Mouse (Mus musculus): ENCODE results near the gene Qprt.

The Qprt gene

GRCm38 (mm10) chr7:127121911-127122270, at the start of gene Qprt:
Qprt (minus strand) TSS chr7:127122226.
- peak; percentile 59 to 83 for DNase-seq

DNA sequence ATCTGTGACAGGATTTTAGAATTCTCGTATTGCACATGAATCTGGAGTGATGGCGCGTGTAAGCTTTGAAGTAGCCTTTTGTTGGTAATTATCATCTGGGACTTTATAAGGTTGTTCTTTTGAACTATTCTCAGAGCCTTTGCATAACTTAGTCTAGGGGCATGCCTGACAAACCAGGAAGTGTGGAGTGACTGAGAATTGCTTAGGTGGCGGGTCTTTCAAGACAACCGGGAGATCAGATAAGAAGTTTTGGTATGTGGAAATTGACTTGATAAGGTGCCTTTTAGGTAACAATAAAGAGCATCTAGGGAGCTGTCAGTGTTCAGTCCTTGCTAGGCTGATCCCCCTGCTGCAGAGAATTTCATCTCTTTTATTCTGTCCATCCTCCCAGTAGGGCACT, 44.5 kb upstream of the Qprt start:
- no peak for DNase-seq

DNA sequence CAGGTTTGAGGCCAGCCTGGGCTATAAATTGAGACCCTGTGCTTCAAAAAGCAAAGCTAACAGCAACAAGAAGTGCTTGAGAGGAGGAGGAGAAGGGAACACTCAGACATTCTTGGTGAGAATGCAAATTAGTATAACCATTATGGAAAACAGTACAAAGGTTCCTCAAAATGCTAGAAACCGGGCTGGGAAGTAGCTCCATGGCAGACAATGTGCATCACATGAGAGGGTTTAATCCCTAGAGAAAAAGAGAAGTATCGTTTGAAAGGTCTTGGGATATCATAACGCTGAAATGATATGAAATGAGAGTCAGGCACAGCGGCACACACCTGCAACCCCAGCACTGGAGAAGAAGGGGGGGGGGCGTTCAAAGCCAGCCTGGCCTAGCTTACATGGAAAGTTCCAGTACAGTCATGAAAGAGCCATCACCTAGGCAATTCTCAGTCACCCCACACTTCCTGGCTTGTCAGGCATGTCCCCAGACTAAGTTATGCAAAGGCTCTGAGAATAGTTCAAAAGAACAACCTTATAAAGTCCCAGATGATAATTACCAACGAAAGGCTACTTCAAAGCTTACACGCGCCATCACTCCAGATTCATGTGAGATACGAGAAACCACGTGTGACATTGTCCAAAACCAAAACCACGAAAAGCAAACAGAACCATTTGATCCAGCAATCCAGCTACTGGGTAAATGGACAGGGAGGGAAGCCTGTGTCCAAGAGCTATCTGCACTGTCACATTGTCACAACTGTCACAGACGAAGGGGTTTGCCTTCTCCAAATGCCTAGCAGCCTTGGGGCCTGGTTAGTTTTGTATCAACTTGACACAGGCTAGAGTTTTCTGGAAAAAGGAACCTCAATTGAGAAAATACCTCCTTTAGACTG, 43.8 kb upstream of the Qprt start:
- DNase-seq, result no peak

DNA sequence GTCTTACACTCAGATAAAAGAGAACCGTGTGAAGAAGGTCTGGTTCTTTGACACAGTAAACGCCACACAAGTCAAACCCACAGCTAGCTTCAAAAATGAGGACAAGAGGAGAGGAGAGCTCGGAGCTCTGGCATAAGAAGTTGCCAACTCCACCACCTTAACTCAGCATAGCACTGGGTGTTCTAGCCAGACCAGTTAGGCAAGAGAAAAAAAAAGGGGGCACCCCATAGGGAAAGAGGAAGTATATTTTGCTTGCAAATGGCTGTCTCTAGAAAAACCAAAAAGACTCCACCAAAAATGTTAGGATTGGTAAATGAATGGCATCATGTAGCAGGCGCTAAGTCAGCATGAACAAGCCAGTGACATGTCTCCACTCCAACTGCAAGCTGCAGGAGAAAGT, 42.0 kb upstream of the Qprt start:
- DNase-seq, result no peak

GRCm38 (mm10) chr7:127162546-127162945, 40.5 kb upstream of the Qprt start:
- no peak for DNase-seq

DNA sequence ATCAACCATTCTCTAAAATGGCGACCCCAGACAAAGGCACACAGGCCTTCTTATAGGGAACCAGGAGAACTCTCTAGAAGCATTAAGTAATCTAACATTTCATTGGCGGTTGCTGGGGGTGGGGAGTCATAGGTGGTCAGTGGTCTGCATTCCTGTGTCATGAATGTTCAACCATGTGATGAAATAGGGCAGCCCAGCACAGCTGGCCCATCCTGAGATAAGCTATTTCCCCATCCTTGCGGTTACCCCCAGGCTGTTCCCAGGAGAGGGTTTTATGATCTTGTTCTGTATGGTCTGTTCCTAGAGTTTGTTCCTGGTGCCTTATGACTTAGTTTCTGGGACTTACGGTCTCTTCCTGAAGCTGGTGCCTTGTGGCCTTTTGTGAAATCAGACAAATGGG, 35.5 kb upstream of the Qprt start:
- no peak for DNase-seq

DNA sequence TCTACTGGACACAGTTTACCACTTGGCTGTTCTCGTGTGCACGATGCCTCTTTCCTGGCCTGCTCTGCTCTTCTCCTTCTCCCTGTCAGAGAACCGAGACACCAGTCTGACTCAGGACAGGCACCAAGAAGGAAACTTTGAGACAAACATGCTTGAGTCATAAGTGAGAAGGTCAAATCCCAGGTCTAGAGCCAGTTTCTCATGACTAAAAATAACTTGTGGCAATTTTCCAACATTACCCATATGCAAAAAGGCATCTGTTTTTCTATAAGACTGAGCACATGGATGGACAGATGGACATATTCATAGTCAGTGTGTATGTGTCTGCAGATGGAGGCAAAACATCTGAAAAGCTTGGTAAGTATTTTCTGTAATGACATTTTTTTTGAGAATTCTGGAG, 31.5 kb upstream of the Qprt start:
- DNase-seq, result no peak

GRCm38 (mm10) chr7:127152464-127152863, 30.4 kb upstream of the Qprt start:
- DNase-seq, result no peak

- DNase-seq, result no peak
These were observed 25.9 kb upstream of the Qprt start for GRCm38 (mm10) chr7:127147901-127148300.

DNA sequence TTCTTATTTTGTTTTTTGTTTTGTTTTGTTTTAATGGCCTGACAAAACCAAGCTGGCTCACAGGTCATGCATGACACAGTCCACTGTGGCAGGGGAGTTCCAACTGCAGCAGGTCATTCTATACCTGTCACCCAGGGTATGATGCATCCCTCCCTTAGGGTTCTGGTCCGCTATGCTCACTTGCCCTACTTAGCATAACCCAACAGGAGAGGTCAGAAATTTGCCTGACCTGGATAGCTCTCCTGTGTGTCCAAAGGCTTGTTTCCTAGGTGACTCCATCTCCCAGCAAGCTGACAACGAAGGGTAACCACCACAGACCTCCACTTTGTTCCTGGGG, 24.2 kb upstream of the Qprt start:
- DNase-seq, result no peak

- DNase-seq, result no peak
These were observed 23.6 kb upstream of the Qprt start for GRCm38 (mm10) chr7:127145387-127146266.

GRCm38 (mm10) chr7:127144412-127144811, 22.4 kb upstream of the Qprt start:
- no peak for DNase-seq

DNA sequence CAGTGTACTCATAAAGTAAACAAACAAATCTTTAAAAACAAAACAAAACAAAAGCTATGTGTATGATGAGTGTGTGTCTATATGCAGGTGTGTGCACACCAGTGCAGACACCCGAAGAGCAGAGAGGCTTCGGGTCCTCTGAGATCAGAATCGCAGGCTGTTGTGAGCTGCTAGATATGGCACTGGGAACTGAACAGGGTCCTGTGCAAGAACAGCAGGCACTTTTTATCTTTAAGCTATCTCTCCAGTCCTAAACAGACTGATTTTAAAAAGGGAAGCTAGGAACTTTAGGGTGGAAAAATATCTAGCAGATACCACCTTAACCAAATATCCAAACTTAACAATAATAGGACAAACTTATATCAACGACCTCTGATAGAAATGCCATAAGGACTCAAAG, 20.6 kb upstream of the Qprt start:
- no peak for DNase-seq

- no peak for DNase-seq
These were observed 20.2 kb upstream of the Qprt start for GRCm38 (mm10) chr7:127142214-127142613.

GRCm38 (mm10) chr7:127140623-127141404, 18.8 kb upstream of the Qprt start:
- no peak for DNase-seq

DNA sequence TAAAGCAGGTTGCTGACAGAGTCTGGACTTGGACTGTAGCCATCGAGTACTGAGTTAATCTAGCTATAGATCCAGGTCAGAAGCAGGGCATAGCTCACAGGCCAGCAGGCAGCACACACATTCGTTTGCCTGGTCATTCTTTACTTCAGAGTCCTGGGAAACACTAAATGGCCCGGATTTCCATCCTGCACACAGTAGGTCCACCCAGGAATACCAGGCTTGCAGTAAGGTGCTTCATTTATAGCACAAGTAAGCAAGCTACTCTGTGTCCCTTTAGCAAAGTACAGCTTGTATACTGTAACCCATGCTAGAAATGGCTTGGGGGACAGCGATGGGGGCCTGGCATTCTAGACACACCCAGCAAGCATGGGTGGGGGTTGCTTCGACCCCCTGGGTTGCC, 17.5 kb upstream of the Qprt start:
- no peak for DNase-seq

DNA sequence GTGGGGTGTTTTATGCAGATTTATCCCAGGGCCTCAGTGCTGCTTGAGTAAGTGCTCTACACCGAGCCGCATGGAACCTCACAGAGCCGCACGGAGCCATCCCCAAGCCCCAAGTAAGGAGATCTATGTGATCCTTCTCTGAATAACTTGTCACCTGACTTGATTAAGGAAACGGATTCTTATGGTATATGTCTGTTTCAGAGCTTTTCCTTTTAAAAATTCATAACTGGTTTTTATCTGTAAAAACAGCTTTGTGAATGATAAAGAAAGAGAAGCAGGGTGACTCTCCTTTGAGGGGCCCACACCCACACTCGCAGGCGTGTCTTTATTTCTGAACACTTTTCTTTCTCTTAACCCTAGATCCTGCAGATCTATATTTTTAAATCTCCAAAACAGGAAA, 17.1 kb upstream of the Qprt start:
- no peak for DNase-seq

- DNase-seq, result no peak
These were observed 15.4 kb upstream of the Qprt start, which contains the start of gene Spn for GRCm38 (mm10) chr7:127137262-127138017. Spn (minus strand) TSS chr7:127137823.

GRCm38 (mm10) chr7:127136181-127137071, 14.4 kb upstream of the Qprt start:
- DNase-seq, result no peak

DNA sequence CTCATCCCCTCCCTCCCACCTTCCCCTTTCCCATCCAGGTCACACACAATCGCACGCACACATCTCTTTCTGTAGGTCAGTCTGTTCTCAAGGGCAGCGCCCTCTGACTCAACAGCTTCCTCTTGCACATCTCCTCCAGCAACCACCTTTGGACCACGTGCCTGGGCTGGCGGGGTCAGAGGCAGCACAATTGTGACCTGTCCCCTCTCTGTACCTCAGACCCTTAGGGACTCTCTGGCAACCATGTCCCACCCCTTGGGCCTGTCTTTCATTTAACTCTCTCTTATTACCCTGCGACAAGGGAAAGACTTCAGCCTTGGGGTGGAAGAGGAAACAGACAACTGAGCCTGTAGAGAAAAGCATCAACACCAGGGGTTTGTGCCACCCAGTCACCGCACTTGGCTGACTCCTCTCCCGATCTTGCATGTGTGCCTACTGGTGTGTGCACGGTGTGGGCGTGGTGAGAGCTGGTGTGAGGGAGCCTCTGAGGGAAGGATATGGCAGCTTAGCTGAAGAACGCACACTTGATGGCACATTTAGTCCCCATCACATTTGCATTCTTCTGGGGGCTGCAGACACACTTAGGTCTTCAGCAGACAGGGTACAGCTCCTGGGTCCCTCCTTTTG, 12.9 kb upstream of the Qprt start:
- DNase-seq, result no peak

DNA sequence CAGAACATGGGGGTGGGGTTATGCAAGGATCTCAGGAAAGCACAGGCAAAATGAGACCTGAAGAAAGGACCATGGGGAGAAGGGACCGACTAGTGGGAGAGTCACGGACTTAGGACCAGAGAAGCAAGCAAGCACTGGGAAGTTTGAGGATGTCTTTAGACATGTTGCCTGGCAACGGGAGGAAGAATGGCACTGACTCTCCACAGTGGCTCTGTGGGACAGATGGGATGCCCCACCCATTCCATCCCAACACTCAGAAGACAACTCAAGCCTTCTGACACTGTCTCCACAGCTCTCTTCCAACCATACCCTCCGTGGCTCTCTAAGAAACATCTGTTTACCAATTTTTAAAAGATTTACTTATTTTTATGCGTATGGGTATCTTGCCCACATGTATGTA, 11.1 kb upstream of the Qprt start:
- DNase-seq, result no peak

All from kidney, postnatal 25 days (tissue).